Mouse (Mus musculus): Measurements from ENCODE around the gene 1700012B07Rik. TPM values are rescaled to one million over a fixed set of nuclear protein-coding genes. Genes with fewer than 3 reads are reported as not detected.

The 1700012B07Rik gene
- polyA plus RNA-seq, 1 experiment from 2014 or later, result not detected

DNA sequence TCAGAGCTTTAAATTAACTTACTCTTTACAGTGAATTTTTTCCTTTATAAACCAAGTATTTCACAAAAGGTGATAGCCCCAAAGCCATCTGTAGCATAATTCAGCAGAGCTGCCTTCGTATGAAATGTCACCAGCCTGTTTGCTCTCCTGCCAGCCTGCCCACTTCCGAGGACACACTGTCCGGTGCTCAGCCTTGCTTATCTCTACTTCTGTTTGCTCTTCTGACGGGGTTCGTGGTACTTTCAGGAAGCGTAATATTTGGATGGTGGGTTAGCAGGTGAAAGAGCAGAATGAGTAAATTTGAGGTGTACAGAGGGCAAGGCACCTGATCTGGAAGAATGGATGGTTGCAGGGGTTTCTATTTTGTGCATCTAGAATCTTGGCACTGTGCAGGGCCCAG, 5.6 kb downstream of the 1700012B07Rik start:
- H3K36me3 ChIP-seq (replicated peaks), result no peaks in the 10 kb centered on the region
- H3K4me3 ChIP-seq, result no peak overlapping the region
- no peaks in the 10 kb centered on the region for H3K27me3 ChIP-seq (ENCODE audit: poor library complexity, severe bottlenecking)
- H3K27ac ChIP-seq, result no peak overlapping the region
- H3K9me3 ChIP-seq, result no peaks in the 10 kb centered on the region
- DNase-seq (ENCODE audit: extremely low spot score, low spot score), result no peak
- H3K4me1 ChIP-seq, result no peaks in the 10 kb centered on the region
- WGBS, result 86% methylated on average over 6 of the region's 6 CpGs

- WGBS, result 88% methylated on average over 3 of the region's 3 CpGs
- H3K36me3 ChIP-seq (replicated peaks), result no peaks in the 10 kb centered on the region
- no peaks in the 10 kb centered on the region for H3K4me1 ChIP-seq
- no peak for DNase-seq (ENCODE audit: extremely low spot score, low spot score)
- H3K9me3 ChIP-seq, result no peaks in the 10 kb centered on the region
- H3K27ac ChIP-seq, result no peak overlapping the region
- no peak overlapping the region for H3K4me3 ChIP-seq
- no peaks in the 10 kb centered on the region for H3K27me3 ChIP-seq (ENCODE audit: poor library complexity, severe bottlenecking)
Observed at GRCm38 (mm10) chr11:109817405-109817804, 10.4 kb downstream of the 1700012B07Rik start.

GRCm38 (mm10) chr11:109816911-109817310, 10.9 kb downstream of the 1700012B07Rik start:
- no peaks in the 10 kb centered on the region for H3K9me3 ChIP-seq
- WGBS, result 73% methylated on average over 1 of the region's 1 CpGs

GRCm38 (mm10) chr11:109811721-109812120, 16.1 kb downstream of the 1700012B07Rik start:
- Histone ChIP-seq H3K4me1 (no peaks in the 10 kb centered on the region), H3K9me3 (peaks cover 3% of the 10 kb centered on the region; the same call in 1 of the 2 replicates), H3K36me3 (replicated peaks) (no peaks in the 10 kb centered on the region), H3K27ac (no peak overlapping the region), H3K27me3 (ENCODE audit: poor library complexity, severe bottlenecking) (no peaks in the 10 kb centered on the region), H3K4me3 (no peak overlapping the region)
- 86% methylated on average over 2 of the region's 2 CpGs for WGBS
- DNase-seq (ENCODE audit: extremely low spot score, low spot score), result no peak

More at GRCm38 (mm10) chr11:109816911-109817310, 10.9 kb downstream of the 1700012B07Rik start:
- Histone ChIP-seq H3K27ac (no peak overlapping the region), H3K27me3 (ENCODE audit: poor library complexity, severe bottlenecking) (no peaks in the 10 kb centered on the region), H3K4me1 (no peaks in the 10 kb centered on the region), H3K36me3 (replicated peaks) (no peaks in the 10 kb centered on the region), H3K4me3 (no peak overlapping the region)
- no peak for DNase-seq (ENCODE audit: extremely low spot score, low spot score)

DNA sequence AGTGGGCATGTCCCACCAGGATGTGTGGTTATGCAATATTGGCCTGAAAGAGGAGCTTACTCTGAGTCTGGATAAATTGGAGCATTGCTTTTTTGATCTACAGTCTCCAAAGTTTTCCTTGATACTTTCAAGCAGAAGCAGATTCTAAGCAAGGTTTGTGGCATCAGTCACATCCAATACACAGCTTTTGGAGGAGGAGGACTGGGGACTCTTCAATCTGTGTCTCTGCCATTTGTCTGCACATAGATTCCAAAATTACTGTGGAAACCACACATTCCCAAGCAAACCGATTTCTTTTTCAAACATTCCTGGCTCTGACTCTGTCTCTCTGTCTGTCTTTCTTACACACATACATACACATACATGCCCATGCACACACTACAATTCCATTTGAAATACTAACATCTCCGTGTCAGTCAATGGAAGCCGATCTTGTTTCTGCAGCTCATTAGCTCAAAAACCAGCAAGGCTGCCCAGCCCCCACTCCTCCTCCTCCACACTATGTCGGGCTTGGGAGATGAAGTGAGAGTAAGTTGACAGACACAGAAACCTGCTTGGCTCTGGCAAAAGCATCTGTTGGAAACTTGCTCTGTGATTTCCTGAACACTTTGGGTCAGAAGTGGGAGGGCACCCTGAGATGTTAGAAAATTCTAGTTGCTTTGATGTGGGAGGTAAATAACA, 18.5 kb downstream of the 1700012B07Rik start:
- peaks cover 3% of the 10 kb centered on the region; the same call in 1 of the 2 replicates for H3K9me3 ChIP-seq
- H3K4me1 ChIP-seq, result no peaks in the 10 kb centered on the region
- WGBS, result 76% methylated on average over 4 of the region's 4 CpGs
- H3K36me3 ChIP-seq (replicated peaks), result no peaks in the 10 kb centered on the region
- no peaks in the 10 kb centered on the region for H3K27me3 ChIP-seq (ENCODE audit: poor library complexity, severe bottlenecking)
- DNase-seq (ENCODE audit: extremely low spot score, low spot score), result no peak
- no peak overlapping the region for H3K4me3 ChIP-seq
- no peak overlapping the region for H3K27ac ChIP-seq

- WGBS, result 75% methylated on average over 1 of the region's 1 CpGs
- Histone ChIP-seq H3K4me1 (peaks cover 3% of the 10 kb centered on the region), H3K9me3 (no peaks in the 10 kb centered on the region), H3K27me3 (ENCODE audit: poor library complexity, severe bottlenecking) (no peaks in the 10 kb centered on the region), H3K4me3 (no peak overlapping the region), H3K36me3 (replicated peaks) (no peaks in the 10 kb centered on the region), H3K27ac (no peak overlapping the region)
- DNase-seq (ENCODE audit: extremely low spot score, low spot score), result no peak
Observed at GRCm38 (mm10) chr11:109801515-109801914, 26.3 kb downstream of the 1700012B07Rik start.

- no peaks in the 10 kb centered on the region for H3K36me3 ChIP-seq (replicated peaks)
- H3K4me3 ChIP-seq, result no peak overlapping the region
- WGBS, result 91% methylated on average over 6 of the region's 6 CpGs
- DNase-seq (ENCODE audit: extremely low spot score, low spot score), result no peak
- H3K27me3 ChIP-seq (ENCODE audit: poor library complexity, severe bottlenecking), result no peaks in the 10 kb centered on the region
- peaks cover 5% of the 10 kb centered on the region; the same call in 1 of the 2 replicates for H3K9me3 ChIP-seq
- no peaks in the 10 kb centered on the region for H3K4me1 ChIP-seq
- no peak overlapping the region for H3K27ac ChIP-seq
Observed at GRCm38 (mm10) chr11:109797531-109797930, 30.3 kb downstream of the 1700012B07Rik start.

DNA sequence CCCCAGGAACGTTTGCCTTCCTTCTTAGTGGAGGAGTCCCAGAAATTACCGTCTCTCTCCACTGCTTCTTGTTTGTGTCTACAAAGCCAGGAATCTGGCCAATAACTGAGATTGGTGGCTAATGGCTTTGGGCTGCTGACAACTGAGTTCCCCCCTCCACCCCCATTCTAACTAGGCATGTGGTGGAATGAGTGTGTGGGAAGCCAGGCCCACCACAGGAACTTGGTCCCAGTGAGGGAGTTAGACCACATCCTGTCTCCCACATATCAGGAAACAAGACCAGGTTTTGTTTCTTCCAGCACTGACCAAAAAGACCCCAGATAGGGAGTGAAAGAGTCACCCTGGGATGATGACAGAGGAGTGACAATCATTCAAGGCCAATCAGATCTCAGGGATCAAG, 32.3 kb downstream of the 1700012B07Rik start:
- Histone ChIP-seq H3K27me3 (ENCODE audit: poor library complexity, severe bottlenecking) (no peaks in the 10 kb centered on the region), H3K36me3 (replicated peaks) (no peaks in the 10 kb centered on the region), H3K4me3 (no peak overlapping the region), H3K9me3 (peaks cover 5% of the 10 kb centered on the region; the same call in 1 of the 2 replicates), H3K27ac (no peak overlapping the region), H3K4me1 (no peaks in the 10 kb centered on the region)
- no peak for DNase-seq (ENCODE audit: extremely low spot score, low spot score)
- WGBS, result 85% methylated on average over 2 of the region's 2 CpGs

- Histone ChIP-seq H3K27me3 (ENCODE audit: poor library complexity, severe bottlenecking) (no peaks in the 10 kb centered on the region), H3K4me1 (no peaks in the 10 kb centered on the region), H3K4me3 (no peak overlapping the region), H3K27ac (no peak overlapping the region), H3K36me3 (replicated peaks) (no peaks in the 10 kb centered on the region), H3K9me3 (peaks cover 5% of the 10 kb centered on the region; the same call in 1 of the 2 replicates)
- no peak for DNase-seq (ENCODE audit: extremely low spot score, low spot score)
- 94% methylated on average over 4 of the region's 4 CpGs for WGBS
Observed at GRCm38 (mm10) chr11:109793578-109793977, 34.3 kb downstream of the 1700012B07Rik start.

GRCm38 (mm10) chr11:109792401-109792997, 35.3 kb downstream of the 1700012B07Rik start:
- H3K9me3 ChIP-seq, result peaks cover 5% of the 10 kb centered on the region; the same call in 1 of the 2 replicates
- WGBS, result 95% methylated on average over 13 of the region's 13 CpGs

GRCm38 (mm10) chr11:109791965-109792364, 35.9 kb downstream of the 1700012B07Rik start:
- Histone ChIP-seq H3K4me1 (no peaks in the 10 kb centered on the region), H3K4me3 (no peak overlapping the region), H3K27ac (no peak overlapping the region), H3K27me3 (ENCODE audit: poor library complexity, severe bottlenecking) (no peaks in the 10 kb centered on the region), H3K36me3 (replicated peaks) (no peaks in the 10 kb centered on the region), H3K9me3 (peaks cover 5% of the 10 kb centered on the region; the same call in 1 of the 2 replicates)
- no peak for DNase-seq (ENCODE audit: extremely low spot score, low spot score)
- WGBS, result 95% methylated on average over 2 of the region's 2 CpGs

More at GRCm38 (mm10) chr11:109792401-109792997, 35.3 kb downstream of the 1700012B07Rik start:
- no peak for DNase-seq (ENCODE audit: extremely low spot score, low spot score)
- Histone ChIP-seq H3K27ac (no peak overlapping the region), H3K27me3 (ENCODE audit: poor library complexity, severe bottlenecking) (no peaks in the 10 kb centered on the region), H3K4me1 (no peaks in the 10 kb centered on the region), H3K36me3 (replicated peaks) (no peaks in the 10 kb centered on the region), H3K4me3 (no peak overlapping the region)

DNA sequence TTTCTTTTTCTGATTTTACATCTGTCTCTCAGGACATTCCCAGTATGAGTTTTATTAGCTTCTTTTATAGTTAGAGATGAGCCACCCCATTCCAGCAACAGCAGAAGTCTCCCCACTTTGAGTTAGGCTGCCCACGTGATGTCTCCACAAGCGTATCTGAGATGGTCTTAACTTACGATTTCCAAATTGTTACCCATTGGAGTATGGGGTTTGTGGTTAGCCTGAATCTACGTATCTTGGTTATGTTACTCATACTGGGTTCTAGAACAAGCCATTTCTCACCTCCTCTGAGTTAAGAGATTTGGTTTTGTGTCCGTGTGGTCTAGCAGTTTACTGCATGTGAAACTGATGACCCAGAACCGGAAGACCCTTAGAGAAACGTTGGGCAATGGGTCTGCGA, 37.6 kb downstream of the 1700012B07Rik start:
- Histone ChIP-seq H3K9me3 (peaks cover 5% of the 10 kb centered on the region; the same call in 1 of the 2 replicates), H3K27ac (no peak overlapping the region), H3K27me3 (ENCODE audit: poor library complexity, severe bottlenecking) (no peaks in the 10 kb centered on the region), H3K4me1 (no peaks in the 10 kb centered on the region), H3K36me3 (replicated peaks) (no peaks in the 10 kb centered on the region), H3K4me3 (no peak overlapping the region)
- 89% methylated on average over 8 of the region's 8 CpGs for WGBS
- no peak for DNase-seq (ENCODE audit: extremely low spot score, low spot score)

DNA sequence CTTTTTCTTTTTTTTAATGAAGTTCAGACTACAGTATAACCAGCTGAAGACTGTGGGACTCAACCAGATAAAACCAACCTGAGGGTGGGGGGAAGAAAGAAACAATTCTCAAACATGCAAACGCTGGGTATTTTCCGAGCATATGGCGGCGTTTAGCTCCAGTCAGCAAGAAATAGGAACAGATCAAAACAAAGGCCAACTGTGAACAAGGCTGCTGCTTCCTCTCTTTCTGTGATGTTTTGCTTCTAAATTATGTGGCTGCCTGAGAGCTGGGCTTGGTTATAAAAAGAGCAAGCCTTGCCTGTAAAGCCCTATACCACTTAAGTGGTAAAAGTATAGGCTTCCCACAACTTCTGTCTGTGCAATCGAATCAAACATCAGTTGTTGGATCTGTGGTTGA, 42.5 kb downstream of the 1700012B07Rik start:
- H3K9me3 ChIP-seq, result no peaks in the 10 kb centered on the region
- H3K27ac ChIP-seq, result no peak overlapping the region
- DNase-seq (ENCODE audit: extremely low spot score, low spot score), result no peak
- H3K36me3 ChIP-seq (replicated peaks), result no peaks in the 10 kb centered on the region
- H3K27me3 ChIP-seq (ENCODE audit: poor library complexity, severe bottlenecking), result no peaks in the 10 kb centered on the region
- no peaks in the 10 kb centered on the region for H3K4me1 ChIP-seq
- WGBS, result 83% methylated on average over 5 of the region's 5 CpGs
- no peak overlapping the region for H3K4me3 ChIP-seq

All from forebrain, embryonic 10.5 days (tissue).